Mouse (Mus musculus) heart, postnatal 36 days (tissue): ENCODE data around the gene Car11. TPM values are rescaled to one million over a fixed set of nuclear protein-coding genes. Genes with fewer than 3 reads are reported as not detected.

Experiments
- DNase-seq, 2 experiments: peaks; one replicate each; pipeline ENCODE4 v3.0.0; 2021 to 2022
- intact Hi-C: fragments of 180-260 bp; cut with DNase I; formaldehyde crosslinking; loops from one replicate; pipeline ENCODE4 v1.15.1; 2025
- total RNA-seq, 2 experiments: library from RNA; stranded (reverse); gene quantifications; 2 replicates each; pipeline ENCODE4 v1.2.3; 2021

The Car11 gene
- total RNA-seq, 2 experiments from 2014 or later, result 6.2 to 6.7 TPM

DNA sequence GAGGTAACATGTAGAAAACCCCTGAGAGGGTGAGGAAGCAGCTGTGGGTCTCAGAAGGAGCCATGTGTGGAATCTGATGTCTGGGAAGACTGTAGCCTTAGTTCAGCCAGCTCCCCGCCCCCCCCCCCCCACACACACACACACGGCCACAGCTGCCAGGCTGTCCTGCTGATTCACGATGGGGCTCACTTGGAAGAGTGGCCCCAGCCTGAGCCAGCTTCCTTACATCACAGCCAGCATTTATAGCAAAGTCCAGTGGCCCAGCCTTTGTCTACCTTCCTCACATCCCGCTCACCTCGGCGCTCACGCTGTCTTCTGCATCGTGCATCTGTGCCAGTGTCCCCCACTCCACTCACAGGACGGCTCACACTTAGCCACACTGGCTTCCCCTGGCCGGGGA, 49.8 kb downstream of the Car11 start:
- no peak for DNase-seq
- intact Hi-C loops, result no loop called here

DNA sequence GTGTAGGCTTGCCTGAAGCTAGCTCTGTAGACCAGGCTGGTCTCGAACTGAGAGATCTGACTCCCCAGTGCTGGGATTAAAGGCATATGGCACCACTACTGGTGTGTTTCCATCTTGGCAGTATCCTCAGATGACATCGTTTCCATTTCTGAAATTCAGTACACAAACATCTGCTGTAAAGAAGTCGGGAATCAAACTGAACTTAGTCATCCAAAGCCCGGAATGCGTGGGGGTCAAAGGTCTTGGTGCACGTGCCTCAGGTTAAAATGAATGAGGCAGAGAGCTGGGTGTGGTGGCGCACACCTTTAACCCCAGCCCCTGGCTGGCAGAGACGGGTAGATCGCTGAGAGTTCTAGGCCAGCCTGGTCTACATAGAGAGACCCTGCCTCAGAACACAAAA, 50.5 kb downstream of the Car11 start:
- intact Hi-C loops, result no loop called here

More for the DNA sequence above, 50.5 kb downstream of the Car11 start:
- no peak for DNase-seq

Other genes with a start within 250 kb of the Car11 start
- gene Ftl1, start 240.0 kb upstream of the Car11 start, total RNA-seq, result 100 to 1,000 TPM; 246 to 262 TPM
- gene Bax, start 232.9 kb upstream of the Car11 start, total RNA-seq, result 10 to 100 TPM; 26.9 to 28.5 TPM
- gene Tulp2, start 218.0 kb upstream of the Car11 start, total RNA-seq, result under 1 TPM in 1 of 2 experiments, not detected in 1; 0.16 TPM
- gene Gm45808, start 213.0 kb upstream of the Car11 start, total RNA-seq, result 1 to 10 TPM; 5.4 to 5.8 TPM
- gene Dhdh, start 211.0 kb upstream of the Car11 start, total RNA-seq, result 1 to 10 TPM; 7.6 to 7.7 TPM
- 100 to 1,000 TPM; 140 to 148 TPM for gene Nucb1, start 189.4 kb upstream of the Car11 start, total RNA-seq
- 10 to 100 TPM; 32.0 to 32.9 TPM for gene Ppp1r15a, start 173.6 kb upstream of the Car11 start, total RNA-seq
- gene Plekha4, start 173.5 kb upstream of the Car11 start, total RNA-seq, result 1 to 10 TPM; 2.7 to 3.2 TPM
- gene Hsd17b14, start 144.9 kb upstream of the Car11 start, total RNA-seq, result under 1 TPM; 0.41 to 0.67 TPM
- 100 to 1,000 TPM; 232 to 235 TPM for gene Bcat2, start 129.7 kb upstream of the Car11 start, total RNA-seq
- gene Fgf21, start 84.4 kb upstream of the Car11 start, total RNA-seq, result not detected
- not detected for gene Fut1, start 82.6 kb upstream of the Car11 start, total RNA-seq
- under 1 TPM in 1 of 2 experiments, not detected in 1; 0.30 TPM for gene Izumo1, start 78.0 kb upstream of the Car11 start, total RNA-seq
- gene Rasip1, start 72.4 kb upstream of the Car11 start, total RNA-seq, result 10 to 100 TPM; 30.0 to 31.8 TPM
- 1 to 10 TPM; 4.3 to 7.5 TPM for gene Mamstr, start 59.9 kb upstream of the Car11 start, total RNA-seq
- gene Fut2, start 33.4 kb upstream of the Car11 start, total RNA-seq, result 1 to 10 TPM in 1 of 2 experiments, under 1 TPM in 1; 0.28 to 2.0 TPM
- under 1 TPM in 1 of 2 experiments, not detected in 1; 0.22 TPM for gene Ntn5, start 15.8 kb upstream of the Car11 start, total RNA-seq
- under 1 TPM in 1 of 2 experiments, not detected in 1; 0.22 TPM for gene Sec1, start 5.4 kb upstream of the Car11 start, total RNA-seq
- 100 to 1,000 TPM in 1 of 2 experiments, 10 to 100 TPM in 1; 44.4 to 158 TPM for gene Dbp, start 5.2 kb downstream of the Car11 start, total RNA-seq
- 100 to 1,000 TPM; 550 to 591 TPM for gene Rpl18, start 15.6 kb downstream of the Car11 start, total RNA-seq
- gene Sphk2, start 18.2 kb downstream of the Car11 start, total RNA-seq, result 10 to 100 TPM; 16.2 to 18.7 TPM
- gene Fam83e, start 21.4 kb downstream of the Car11 start, total RNA-seq, result under 1 TPM; 0.17 to 0.30 TPM
- not detected for gene Spaca4, start 26.0 kb downstream of the Car11 start, total RNA-seq
- under 1 TPM; 0.14 TPM for gene Lmtk3, start 83.9 kb downstream of the Car11 start, total RNA-seq
- gene Sult2b1, start 84.8 kb downstream of the Car11 start, total RNA-seq, result not detected
- 10 to 100 TPM; 67.2 to 73.0 TPM for gene Cyth2, start 114.7 kb downstream of the Car11 start, total RNA-seq
- under 1 TPM; 0.67 to 0.98 TPM for gene Kcnj14, start 124.9 kb downstream of the Car11 start, total RNA-seq
- 10 to 100 TPM; 11.5 to 11.6 TPM for gene Grwd1, start 131.1 kb downstream of the Car11 start, total RNA-seq
- 100 to 1,000 TPM; 118 TPM for gene Kdelr1, start 172.9 kb downstream of the Car11 start, total RNA-seq
- gene Grin2d, start 178.5 kb downstream of the Car11 start, total RNA-seq, result under 1 TPM; 0.38 to 0.44 TPM
- gene Syngr4, start 196.9 kb downstream of the Car11 start, total RNA-seq, result not detected
- gene Tmem143, start 197.1 kb downstream of the Car11 start, total RNA-seq, result 100 to 1,000 TPM; 115 to 120 TPM
- gene Emp3, start 221.6 kb downstream of the Car11 start, total RNA-seq, result 10 to 100 TPM; 20.8 to 26.8 TPM
- gene Ccdc114, start 224.2 kb downstream of the Car11 start, total RNA-seq, result 1 to 10 TPM in 1 of 2 experiments, under 1 TPM in 1; 0.98 to 1.1 TPM